Mouse (Mus musculus): ENCODE results near the gene Elmsan1.
"Not testable (repeated sequence)": the region's sequence is repeated elsewhere in the genome, so short reads cannot be mapped to it uniquely, and the experiment has no call there.

Elmsan1 gene

DNA sequence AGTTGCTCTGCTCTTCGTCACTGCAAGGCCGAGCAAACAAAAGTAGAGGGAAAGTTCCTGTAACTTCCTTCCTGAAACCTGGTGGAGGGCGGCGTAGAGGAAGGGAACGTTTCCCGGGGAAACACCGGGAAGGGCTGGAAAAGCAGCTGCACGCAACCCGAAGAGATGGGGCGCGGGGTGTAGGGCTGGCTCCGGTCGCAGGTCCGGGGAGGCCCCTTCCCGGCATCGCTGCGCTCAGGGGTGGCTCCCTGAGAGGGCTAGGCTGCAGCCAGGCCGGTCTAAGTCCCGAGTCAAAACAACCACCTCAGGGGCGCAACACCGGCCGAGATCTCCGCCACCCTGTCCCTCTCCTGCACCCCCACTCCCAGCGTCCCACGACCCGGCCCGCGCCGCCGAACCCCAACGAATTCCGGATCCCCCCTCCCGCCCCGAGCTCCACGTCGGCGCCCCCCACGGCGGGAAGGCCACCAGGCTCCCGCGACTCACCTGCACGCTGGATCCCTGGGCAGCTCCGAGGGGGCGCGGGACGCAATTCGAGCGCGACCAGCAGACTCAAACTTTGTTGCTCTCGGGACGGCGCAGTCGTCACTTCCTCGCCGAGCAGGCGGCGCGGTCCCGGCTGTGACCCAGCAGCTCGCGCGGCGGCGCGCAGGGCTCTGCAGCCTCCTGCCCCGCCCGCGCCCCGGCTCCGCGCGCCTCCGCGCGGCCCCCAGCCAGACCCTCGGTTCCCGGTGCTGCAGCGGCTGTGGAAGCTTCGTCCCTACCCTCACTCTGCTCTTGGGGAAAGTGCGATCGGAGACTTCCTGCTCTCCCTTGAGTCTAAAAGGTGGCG, at the start of gene Elmsan1:
Gene Elmsan1, minus strand, starts transcription at position 593 of the 832 bp plus-strand sequence.
- peak; percentile 85 for DNase-seq

DNA sequence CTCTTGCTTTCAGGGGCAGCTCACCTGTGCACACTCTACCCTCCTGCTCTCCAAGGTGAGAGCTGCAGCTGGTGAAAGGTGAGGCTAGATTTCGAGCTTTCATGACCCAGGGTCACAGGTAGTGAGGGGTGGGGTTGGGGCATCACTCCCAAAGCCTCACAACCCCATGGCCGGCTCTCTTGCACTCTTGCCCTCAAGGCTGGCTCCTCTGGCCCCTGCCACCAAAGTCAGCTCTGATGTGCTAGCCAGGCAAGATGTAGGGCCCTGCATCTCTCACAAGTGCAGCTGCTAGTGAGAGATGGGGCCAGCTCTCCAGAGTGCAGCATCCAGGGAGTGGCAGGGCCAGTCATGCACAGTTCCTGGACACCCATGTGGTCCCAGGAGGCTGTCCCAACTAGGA, 48.6 kb upstream of the Elmsan1 start:
- no peak for DNase-seq

DNA sequence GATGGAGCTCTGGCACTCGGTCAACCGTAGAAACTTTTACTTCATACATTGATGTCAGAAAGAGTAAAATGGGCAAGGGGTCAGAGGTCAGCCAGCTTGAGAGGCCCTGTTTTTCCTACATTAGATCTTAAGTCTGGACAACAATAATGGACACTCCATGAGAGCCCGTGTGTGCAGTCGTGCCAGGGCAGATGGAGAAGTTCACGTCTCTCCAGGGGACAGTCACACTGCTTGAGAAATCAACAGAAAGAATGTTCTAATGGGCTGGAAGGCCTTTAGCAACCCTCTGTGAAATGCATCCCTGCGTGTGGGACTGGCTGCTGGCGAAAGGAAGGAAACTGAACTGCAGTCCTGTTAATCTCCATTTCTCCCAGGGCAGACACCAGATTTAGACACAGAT, 41.7 kb upstream of the Elmsan1 start:
- no peak for DNase-seq

DNA sequence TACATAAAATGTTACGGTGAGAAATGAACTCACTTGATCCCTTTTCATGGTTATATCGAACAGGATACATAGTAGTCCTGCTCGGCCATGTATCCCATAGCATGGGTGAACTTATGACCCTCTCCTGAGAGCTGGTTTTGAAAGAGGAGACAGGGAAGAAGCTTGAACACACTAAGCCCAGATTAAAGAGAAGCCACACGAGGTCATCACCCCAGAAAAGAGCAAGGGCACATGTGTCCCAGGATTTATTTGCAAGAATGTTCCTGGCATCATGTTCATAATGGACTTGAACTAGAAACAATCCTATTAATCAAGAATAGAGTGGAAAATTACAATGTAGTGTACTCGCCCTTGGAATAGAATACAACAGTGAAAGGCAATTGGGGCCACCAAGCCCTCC, 36.2 kb upstream of the Elmsan1 start:
- DNase-seq: no peak

DNA sequence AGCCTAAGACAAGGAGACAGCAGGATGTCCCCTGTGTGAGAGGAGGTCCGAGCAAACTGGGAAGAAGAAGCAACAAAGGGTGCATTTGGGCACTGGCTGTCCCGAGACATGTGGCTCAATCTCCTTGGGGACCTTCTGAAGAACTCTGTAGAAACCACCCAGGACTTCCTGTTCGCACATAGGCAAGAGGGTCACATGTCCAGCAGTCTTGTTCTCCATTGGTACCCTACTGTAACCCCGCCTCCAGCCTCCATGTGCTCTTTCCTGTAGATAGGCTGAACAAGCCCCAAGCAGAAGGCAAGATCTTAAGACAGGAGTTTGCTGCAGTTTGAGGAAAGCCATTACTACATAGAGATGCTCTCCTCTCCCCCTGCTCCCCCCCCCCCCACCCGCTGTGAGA, 34.1 kb upstream of the Elmsan1 start:
- no peak for DNase-seq

DNA sequence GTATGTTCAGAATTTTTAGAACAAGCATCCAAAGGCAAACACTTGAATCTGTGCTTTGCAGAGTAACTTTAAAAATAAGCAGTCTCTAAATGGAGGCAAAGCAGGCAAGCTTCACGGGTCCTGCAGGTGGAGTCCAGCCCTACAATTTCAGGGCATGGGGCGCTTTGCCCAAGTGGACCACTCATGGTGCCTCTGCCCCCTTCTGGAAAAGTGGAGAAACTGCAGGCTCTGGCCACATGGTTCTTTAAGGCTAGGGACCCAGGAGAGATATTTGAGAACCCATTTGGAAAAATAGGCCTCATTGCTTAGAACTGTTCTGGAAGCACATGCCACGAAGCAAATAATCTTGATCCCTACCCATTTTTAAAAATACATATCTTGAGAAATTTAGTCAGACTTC, 30.5 kb upstream of the Elmsan1 start:
- peak; percentile 77 for DNase-seq

DNA sequence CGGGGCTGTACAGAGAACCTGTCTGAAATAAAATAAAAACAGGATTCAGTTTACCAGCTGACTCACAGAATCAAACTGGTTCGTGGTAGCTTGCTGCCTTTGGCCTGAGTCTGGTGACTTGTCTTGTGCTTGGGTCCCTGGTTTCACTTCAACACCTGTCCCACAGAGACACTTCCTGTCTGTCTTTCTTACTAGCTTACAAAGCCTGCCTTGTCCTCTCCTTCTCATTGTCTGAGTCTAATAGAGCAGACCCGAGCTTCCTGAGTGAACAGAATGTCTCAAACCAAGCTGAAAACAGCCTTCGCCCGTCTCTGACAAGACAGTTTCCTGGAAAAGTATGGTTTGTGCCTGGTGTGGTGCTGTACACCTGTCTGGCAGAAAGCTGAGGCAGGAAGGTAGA, 27.0 kb upstream of the Elmsan1 start:
- no peak for DNase-seq

DNA sequence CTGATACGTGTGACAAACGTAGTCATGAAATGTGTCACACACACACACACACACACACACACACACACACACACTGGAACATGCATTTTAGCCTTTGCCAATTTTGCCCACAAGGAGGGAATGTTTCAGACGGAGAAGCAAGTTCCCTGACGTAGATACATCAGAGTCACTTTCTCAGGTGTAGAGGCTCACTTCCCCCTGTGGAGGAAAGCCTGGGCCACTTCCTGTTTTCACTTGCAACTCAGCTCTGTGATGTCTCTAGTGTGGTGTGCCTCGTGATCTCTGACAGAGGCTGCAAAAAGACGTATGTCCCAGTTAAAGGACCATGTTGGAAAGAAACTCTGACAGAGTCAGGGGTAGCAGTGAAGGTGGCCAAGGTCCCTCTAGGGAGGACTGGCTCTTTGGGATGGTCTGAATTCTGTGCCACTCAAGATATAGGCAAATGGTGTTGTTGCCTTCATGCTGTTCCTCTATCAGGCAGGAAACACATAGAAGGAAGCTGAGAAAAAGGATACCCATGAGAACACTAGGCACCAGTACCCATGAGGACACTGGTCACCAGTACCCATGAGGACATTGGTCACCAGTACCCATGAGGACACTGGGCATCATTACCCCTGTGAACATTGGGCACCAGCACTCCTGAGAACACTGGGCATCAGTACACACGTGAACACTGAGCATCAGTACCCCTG, 24.5 kb upstream of the Elmsan1 start:
- DNase-seq: no peak

DNA sequence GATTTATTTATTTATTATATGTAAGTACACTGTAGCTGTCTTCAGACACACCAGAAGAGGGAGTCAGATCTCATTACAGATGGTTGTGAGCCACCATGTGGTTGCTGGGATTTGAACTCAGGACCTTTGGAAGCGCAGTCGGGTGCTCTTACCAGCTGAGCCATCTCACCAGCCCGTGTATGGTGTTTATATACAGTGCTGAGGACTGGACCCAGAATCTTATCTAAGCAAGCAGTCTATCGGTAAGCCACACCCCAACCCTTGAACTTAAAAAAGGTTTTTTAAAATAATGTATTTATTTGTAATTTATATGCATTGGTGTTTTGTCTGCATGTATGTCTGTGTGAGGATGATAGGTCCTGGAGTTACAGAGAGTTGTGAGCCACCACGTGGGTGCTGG, 18.4 kb upstream of the Elmsan1 start:
- DNase-seq: not testable (repeated sequence)

DNA sequence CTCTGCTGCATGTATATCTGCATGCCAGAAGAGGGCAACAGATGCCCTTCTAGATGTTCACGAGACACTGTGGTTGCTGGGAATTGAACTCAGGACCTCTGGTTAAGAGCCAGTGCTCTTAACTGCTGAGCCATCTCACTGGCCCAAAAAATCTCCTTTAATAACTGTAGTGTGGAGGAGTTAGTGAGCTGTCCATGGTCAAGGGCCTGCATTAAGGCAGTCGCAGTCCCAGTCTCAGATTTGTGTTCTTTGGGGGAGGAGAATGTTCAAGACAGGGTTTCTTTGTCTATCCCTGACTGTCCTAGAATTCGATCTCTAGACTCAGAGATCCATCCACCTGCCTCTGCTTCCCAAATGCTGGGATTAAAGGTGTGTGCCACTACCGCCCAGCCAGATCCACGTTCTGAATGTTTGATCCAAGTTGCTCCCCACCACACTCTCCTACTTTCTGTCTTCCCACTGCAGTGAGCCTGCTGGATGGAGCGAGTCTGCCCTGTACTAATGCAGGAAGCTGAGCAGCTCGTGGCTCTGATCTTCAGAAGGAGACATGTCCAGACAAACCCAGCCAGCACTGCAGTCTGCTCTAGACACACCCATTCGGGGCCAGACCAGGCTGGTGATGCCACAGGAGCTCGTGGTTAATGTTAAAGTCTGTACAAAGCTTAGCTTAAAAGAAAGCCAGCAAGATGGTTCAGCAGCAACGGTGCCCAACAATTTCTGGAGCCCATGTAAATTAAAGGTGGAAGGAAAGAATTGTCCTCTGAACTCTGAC, 17.5 kb upstream of the Elmsan1 start:
- DNase-seq: no peak

DNA sequence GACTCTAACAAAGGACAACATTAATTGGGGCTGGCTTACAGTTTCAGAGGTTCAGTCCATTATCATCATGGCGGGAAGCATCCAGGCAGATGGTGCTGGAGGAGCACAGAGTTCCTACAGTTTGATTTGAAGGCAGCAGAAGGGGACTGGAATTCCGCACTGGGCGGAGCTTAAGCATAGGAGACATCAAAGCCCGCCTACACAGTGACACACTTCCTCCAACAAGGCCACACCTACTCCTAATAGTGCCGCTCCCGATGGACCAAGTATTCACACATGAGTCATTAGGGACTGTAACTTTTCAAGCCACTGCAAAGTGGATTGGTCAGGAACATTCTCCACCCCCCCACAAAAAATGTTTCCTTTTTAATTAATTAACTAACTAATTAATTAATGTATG, 16.9 kb upstream of the Elmsan1 start:
- no peak for DNase-seq

DNA sequence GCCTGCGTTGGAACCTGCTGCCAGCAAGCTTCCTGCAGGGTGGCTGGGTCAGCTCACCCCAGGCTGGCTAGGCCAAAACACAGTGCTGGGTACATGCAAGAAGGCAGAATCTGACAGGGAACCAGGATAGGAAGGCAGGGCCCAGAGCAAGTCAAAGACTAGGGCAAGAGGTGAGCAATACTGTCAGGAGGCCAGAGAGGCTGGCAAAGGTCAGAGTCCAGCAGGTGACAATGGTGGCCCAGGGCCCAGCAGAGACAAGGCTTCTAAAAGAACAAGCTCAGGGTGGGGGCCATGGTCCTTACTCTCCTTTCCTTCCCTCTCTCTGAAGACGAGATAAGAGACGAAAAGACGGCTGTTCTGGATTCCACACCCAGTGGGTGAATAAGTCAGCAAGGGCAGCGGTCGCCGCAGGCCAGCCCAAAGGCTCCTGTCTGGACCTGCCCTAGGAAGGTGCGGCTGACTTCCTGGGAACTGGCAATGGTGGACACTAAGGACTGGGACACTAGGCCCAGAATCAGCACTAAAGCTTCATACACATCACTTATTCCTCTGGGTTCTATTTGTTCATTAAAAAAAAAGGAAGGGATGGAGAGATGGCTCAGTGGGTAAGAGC, 14.9 kb upstream of the Elmsan1 start:
- DNase-seq: no peak

DNA sequence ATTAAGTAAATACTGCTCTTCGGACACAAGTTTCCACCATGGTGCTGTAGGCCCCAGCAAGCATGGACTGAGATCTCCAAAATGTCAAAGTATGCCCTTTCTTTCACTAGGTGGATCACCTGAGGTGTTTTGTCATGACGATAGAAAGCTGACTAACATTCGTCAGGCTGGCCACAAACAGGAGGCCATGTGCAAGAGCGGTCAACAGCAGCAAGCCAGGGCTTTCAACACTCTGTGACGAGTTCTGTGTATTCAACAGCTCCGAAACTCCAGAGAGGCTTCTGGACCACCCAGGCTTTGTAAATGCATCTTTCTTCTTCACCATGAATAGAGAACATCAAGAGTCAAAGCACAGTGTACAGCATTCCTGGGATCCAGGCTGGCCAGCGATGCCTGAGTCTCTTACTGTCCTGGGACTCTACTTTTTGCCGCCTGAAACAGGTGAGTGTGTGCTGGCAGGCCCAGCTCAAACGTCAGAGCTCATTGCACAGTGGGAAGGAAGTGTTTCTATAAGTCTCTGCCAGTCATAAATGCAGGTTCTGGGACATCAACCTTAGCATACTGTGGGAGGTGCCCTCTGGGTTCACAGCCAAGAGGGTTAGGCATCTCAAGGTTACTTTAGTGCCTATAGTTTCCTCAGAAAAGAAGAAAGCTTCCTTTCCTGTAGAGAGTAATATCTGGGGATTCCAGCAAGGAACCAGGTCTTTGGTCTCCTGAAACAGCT, 7.6 kb upstream of the Elmsan1 start:
- DNase-seq: no peak

DNA sequence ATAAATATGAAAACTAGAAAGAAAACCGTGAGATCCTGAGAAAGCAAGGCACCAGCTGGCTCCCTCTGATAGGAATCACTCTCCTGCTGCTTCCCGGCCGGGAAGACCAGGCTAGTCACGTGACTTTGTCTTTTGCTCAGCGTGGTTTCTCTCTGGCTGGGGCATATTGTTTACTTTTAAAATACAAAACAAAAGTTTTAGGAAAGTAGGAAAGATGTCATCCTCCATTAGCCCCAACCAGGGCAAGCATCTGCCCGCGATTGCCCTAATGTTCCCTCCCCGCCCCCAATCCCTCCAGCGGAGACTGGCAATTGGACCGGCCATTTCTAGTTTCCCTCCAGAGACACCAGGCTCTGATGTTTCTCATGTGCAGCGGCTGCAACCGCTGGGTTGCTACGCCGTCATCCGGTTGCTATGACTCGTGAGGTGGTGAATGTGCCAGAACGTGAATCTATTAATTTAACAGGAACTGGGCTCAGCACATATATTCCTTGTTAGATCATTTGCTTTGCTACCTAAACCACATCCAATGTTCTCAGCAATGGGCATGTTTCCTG, 3.8 kb upstream of the Elmsan1 start:
- DNase-seq: peak; percentile 50

DNA sequence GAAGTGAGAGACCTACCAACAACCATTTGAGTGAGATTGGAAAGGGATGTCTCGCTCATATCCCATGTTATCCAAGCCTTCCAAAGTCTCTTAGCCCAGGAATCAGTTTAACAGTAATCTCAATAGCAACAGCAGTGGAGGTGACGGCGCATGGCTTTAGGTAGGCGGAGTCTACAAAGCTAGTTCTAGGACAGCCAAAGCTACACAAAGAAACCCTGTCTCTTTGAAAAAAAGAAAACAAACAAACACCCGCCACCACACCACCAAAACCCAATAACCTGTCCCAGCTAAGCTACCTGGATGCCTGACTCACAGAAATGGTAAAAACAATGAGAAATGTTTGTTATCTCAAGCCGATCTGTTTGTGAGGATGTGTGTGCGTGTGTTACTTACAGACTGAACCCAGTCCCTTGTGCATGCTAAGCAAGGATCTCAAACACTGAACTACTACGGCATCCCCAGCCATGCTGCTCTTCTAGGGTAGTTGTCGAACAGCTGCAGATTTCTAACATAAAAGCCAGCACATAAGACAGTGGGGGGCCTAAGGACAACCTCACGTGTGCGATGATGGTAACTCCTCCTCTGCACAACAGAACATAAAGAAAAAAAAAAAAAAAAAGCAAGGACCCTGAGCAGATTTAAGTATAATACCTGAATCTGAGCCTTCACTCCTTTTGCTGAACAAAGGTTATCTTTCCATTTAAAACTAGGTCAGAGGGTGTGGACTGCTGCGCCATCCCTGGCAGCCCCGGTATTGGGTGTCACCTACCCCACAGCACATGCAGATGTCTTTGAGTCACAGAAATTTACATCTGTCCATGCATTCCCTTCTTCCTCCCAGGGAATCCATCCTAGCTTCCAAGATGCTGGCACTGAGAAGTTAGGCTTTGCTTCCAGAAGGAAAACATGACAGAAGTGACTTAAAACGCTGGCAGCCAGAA, 2.5 kb upstream of the Elmsan1 start:
- DNase-seq: no peak

DNA sequence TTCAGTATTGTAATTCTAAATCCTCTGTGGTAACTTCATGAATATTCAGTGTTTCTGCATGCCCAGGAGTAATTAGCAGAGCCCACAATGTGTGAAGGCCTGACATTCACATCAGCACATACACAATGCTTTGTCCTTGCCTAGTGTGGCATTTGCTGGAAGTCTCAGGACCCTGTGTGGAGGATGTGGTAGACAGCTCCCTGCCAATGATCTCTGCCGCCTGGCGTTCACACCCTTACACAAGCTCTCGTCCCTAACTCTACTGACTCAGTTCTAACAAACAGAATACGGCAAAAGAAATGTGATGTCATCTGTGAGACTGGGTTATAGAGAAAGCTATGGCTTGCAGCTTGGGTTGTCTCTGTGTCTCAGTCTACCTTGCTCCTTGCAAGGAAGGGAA, 1.8 kb upstream of the Elmsan1 start:
- DNase-seq: no peak

DNA sequence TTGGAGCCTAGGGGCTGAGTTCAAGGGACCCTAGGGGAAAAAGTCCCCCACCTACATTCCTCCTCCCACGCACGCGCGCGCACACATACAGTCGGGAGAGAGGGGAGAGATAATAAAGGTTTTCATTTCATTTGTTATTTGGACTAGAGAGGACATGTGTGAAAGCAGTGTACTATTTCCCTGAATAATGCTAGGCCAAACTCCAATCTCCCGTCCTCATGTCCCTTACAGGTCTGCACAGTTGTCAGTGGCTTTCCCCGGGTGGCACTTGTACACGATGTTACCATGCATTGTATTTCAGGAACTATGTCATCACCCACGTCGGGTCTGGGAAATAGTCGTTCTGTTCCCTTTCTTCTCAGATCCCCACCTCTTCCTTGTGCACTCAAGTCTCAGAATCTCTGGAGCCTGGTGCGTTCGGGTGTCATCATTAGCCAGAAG, 460 bp upstream of the Elmsan1 start:
- DNase-seq: no peak

DNA sequence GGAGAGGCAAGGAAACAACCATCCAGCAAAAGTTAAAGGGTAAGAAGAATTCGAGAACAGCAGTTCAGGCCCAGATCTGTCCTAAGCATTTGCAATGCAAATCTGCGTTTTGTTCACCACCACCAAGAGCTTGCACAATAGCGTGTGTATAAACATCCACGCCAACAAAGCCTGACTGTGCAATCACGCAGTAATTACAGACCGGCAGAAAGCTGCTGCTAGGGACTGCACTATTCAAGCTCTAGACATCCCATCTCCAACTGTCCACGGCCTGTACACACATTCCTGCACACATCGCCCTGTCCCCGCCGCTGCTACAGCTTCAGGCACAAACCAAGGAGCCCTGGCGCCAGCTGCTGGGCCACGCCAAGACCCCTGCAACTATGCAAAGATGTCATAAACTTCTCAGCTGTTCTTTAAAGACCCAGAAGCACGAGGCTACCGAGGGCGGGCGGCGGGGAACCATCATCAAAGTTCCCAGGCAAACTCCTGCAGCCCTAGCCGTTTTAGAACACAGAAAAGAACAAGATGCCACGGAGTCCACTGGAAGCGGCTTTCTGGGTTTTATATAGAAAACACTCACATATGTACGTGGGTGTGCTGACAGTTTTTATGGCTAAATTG, 1.1 kb downstream of the Elmsan1 start:
- DNase-seq: peak; percentile 45

DNA sequence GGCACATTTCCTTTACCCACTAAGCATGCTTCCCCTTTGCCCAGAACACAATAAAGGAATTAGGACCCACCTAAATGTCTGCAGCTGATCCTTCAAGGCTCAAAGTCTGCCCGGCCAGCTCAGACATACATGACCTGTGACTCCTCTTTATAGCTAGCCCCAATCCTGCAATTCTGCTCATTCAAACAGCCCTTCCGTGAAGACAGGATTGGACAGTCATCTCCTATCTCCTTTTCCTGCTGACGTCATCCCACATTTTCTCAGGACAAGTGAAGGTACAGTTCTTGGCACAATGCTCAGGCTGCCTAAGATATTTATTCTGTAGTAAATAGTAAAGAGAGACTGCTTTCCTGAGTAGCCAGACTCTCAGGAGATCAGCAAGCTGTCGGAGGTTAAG, 1.6 kb downstream of the Elmsan1 start:
- DNase-seq: no peak

DNA sequence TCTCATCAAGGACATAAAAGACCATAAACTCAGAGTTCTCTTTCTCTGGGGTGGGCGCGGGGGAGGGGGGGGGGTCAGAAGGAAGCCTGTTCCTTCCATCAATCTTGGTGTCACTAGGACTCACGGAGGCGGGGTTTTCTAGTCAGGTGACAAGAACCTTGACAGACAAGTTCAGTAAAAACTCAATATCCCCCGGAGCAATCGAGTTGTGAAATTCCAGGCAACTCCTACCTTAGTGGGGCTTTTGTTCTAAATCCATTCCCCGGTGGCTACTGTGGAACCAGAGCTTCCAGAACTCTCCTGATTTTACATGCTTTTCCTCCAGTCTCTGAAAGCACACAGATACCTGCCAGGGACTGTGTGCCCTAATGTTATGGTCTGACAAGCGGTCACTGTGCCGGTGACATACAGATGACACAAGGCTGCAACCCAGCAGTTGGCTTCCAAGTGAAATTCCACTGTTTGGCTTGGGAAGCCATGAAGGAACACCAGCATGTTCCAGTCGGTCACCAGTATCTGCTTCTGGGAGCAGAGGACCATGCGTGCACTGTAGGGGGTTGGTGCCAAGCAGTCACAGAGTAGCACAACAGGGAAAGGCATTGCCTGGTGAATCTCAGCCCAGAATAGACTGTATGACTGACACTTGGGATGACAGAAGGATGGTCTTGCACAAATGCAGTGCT, 2.8 kb downstream of the Elmsan1 start:
- DNase-seq: peak; percentile 3
